Mouse (Mus musculus) hindbrain, embryonic 16.5 days (tissue): ENCODE results near the gene Pifo. TPM values are rescaled to one million over a fixed set of nuclear protein-coding genes. Genes with fewer than 3 reads are reported as not detected.
"Not testable (repeated sequence)": the region's sequence is repeated elsewhere in the genome, so short reads cannot be mapped to it uniquely, and the experiment has no call there.

Source experiments
- ATAC-seq: fragments of 200-750 bp; cut with Nextera tagmentation; 2 replicates; pipeline ENCODE4 v1.8.0; 2017; ENCODE audit warnings: moderate TSS enrichment, moderate library complexity
- H3K27ac ChIP-seq: fragments of 300-500 bp; sonication (generic); 2 replicates; pipeline ENCODE4 v1.5.1; 2014; ENCODE audit warnings: low read depth, mild to moderate bottlenecking, control low read depth, low read length, moderate library complexity
- H3K27me3 ChIP-seq: fragments of 300-500 bp; sonication (generic); replicated peaks from 2 replicates; pipeline ENCODE4 v1.6.1; 2014; ENCODE audit warnings: low read length; ENCODE audit not compliant: control insufficient read depth, insufficient read depth
- H3K36me3 ChIP-seq: fragments of 300-500 bp; sonication (generic); 2 replicates; pipeline ENCODE4 v1.6.1; 2014; ENCODE audit warnings: mild to moderate bottlenecking, low read length, moderate library complexity, mixed read lengths; ENCODE audit not compliant: control insufficient read depth, insufficient read depth
- H3K4me1 ChIP-seq: fragments of 300-500 bp; sonication (generic); 2 replicates; pipeline ENCODE4 v1.6.1; 2014; ENCODE audit warnings: low read depth, low read length; ENCODE audit not compliant: control insufficient read depth, insufficient read depth
- H3K4me2 ChIP-seq: fragments of 300-500 bp; sonication (generic); 2 replicates; pipeline ENCODE4 v1.6.1; 2014; ENCODE audit warnings: mild to moderate bottlenecking, low read length, control low read depth, moderate library complexity
- H3K4me3 ChIP-seq: fragments of 300-500 bp; sonication (generic); 2 replicates; pipeline ENCODE4 v1.5.1; 2014; ENCODE audit warnings: mild to moderate bottlenecking, low read length, control low read depth, moderate library complexity
- H3K9ac ChIP-seq: fragments of 300-500 bp; sonication (generic); 2 replicates; pipeline ENCODE4 v1.6.1; 2014; ENCODE audit warnings: low read depth, mild to moderate bottlenecking, control low read depth, low read length, moderate library complexity
- H3K9me3 ChIP-seq: fragments of 300-500 bp; sonication (generic); 2 replicates; pipeline ENCODE4 v1.6.1; 2014; ENCODE audit warnings: mild to moderate bottlenecking, low read length, moderate library complexity; ENCODE audit not compliant: control insufficient read depth
- WGBS: fragments of 180-500 bp; shearing (Covaris S2); extraction: QIAGEN DNeasy Blood & Tissue Kit; methylation state at CpG from one replicate; pipeline ENCODE4 v1.1.7; 2014; 5-methylcytosine and 5-hydroxymethylcytosine counted together
- polyA plus RNA-seq: library from polyadenylated mRNA; unstranded; fragments of >200 nt; fragmentation: Nextera tagmentation; extraction: Ambion mirVana; gene quantifications from 2 replicates; pipeline ENCODE4 v1.2.1, GENCODE M21; 2015

Pifo gene
- polyA plus RNA-seq, 1 experiment from 2014 or later: 10.0 TPM

GRCm38 (mm10) chr3:106000707-106001375 lies 13.6 kb downstream of the Pifo start:
- Histone ChIP-seq H3K4me1 (peaks cover 5% of the 10 kb centered on the region; the same call in 1 of the 2 replicates), H3K4me3 (peak overlapping the region; percentile 34), H3K27me3 (no peaks in the 10 kb centered on the region), H3K27ac (no peak overlapping the region), H3K36me3 (no peaks in the 10 kb centered on the region), H3K4me2 (peak overlapping the region; percentile 69), H3K9me3 (no peaks in the 10 kb centered on the region), H3K9ac (peak overlapping the region; percentile 23; the same call in 1 of the 2 replicates)
- 22% methylated on average over 11 of the region's 11 CpGs for WGBS
- peak; percentile 38 for ATAC-seq

GRCm38 (mm10) chr3:105994730-105995129 lies 19.7 kb downstream of the Pifo start:
- H3K27ac ChIP-seq: no peak overlapping the region
- H3K27me3 ChIP-seq: no peaks in the 10 kb centered on the region
- ATAC-seq: no peak
- H3K4me3 ChIP-seq: no peak overlapping the region
- no peaks in the 10 kb centered on the region for H3K36me3 ChIP-seq
- WGBS: 77% methylated on average over 2 of the region's 2 CpGs
- H3K9ac ChIP-seq: no peak overlapping the region
- H3K4me2 ChIP-seq: no peak overlapping the region
- no peaks in the 10 kb centered on the region for H3K9me3 ChIP-seq
- H3K4me1 ChIP-seq: no peaks in the 10 kb centered on the region

GRCm38 (mm10) chr3:105991653-105992283 lies 22.7 kb downstream of the Pifo start:
- Histone ChIP-seq H3K4me3 (no peak overlapping the region), H3K36me3 (no peaks in the 10 kb centered on the region), H3K4me2 (no peak overlapping the region), H3K4me1 (no peaks in the 10 kb centered on the region), H3K9me3 (no peaks in the 10 kb centered on the region), H3K27me3 (no peaks in the 10 kb centered on the region), H3K27ac (no peak overlapping the region), H3K9ac (no peak overlapping the region)
- whole genome bisulfite sequencing: 34% methylated on average over 4 of the region's 4 CpGs
- ATAC-seq: peak; percentile 60

- H3K27me3 ChIP-seq, H3K9ac ChIP-seq, H3K4me3 ChIP-seq, ATAC-seq, H3K9me3 ChIP-seq, H3K27ac ChIP-seq, H3K4me2 ChIP-seq, H3K36me3 ChIP-seq, H3K4me1 ChIP-seq: not testable (repeated sequence)
- 37% methylated on average over 5 of the region's 5 CpGs for WGBS
Observed at GRCm38 (mm10) chr3:105989611-105990010, 24.8 kb downstream of the Pifo start.

GRCm38 (mm10) chr3:105974174-105974573 lies 40.3 kb downstream of the Pifo start:
- no peak overlapping the region for H3K4me3 ChIP-seq

GRCm38 (mm10) chr3:105973411-105973810 lies 41.0 kb downstream of the Pifo start, which contains the start of gene Ovgp1:
Gene Ovgp1, plus strand, starts transcription at chr3:105973711.
- Histone ChIP-seq H3K27me3 (no peaks in the 10 kb centered on the region), H3K9me3 (no peaks in the 10 kb centered on the region), H3K27ac (no peak within 1 kb of the TSS), H3K4me1 (no peaks in the 10 kb centered on the region), H3K4me3 (no peak within 1 kb of the TSS), H3K9ac (no peak within 1 kb of the TSS), H3K36me3 (peaks cover 12% of the 10 kb centered on the region; the same call in 1 of the 2 replicates), H3K4me2 (no peak within 1 kb of the TSS)
- ATAC-seq: no peak
- 84% methylated on average over 3 of the region's 3 CpGs for WGBS

More at GRCm38 (mm10) chr3:105974174-105974573, 40.3 kb downstream of the Pifo start:
- no peak overlapping the region for H3K27ac ChIP-seq
- H3K9me3 ChIP-seq: no peaks in the 10 kb centered on the region
- no peak overlapping the region for H3K4me2 ChIP-seq
- H3K9ac ChIP-seq: no peak overlapping the region
- H3K27me3 ChIP-seq: no peaks in the 10 kb centered on the region
- 88% methylated on average over 2 of the region's 2 CpGs for WGBS
- no peaks in the 10 kb centered on the region for H3K4me1 ChIP-seq
- H3K36me3 ChIP-seq: 0 out of 2 replicates have a peak, but pooled peaks cover 5% of the 10 kb centered on the region
- ATAC-seq: no peak

GRCm38 (mm10) chr3:105971831-105972446 lies 42.5 kb downstream of the Pifo start:
- no peak overlapping the region for H3K4me3 ChIP-seq
- peak; percentile 46 for ATAC-seq

GRCm38 (mm10) chr3:105960700-105961099 lies 53.7 kb downstream of the Pifo start:
- WGBS: 94% methylated on average over 2 of the region's 2 CpGs
- H3K4me3 ChIP-seq: no peak overlapping the region
- no peak for ATAC-seq

More at GRCm38 (mm10) chr3:105971831-105972446, 42.5 kb downstream of the Pifo start:
- H3K9ac ChIP-seq: no peak overlapping the region
- H3K27me3 ChIP-seq: no peaks in the 10 kb centered on the region
- no peaks in the 10 kb centered on the region for H3K4me1 ChIP-seq
- H3K9me3 ChIP-seq: no peaks in the 10 kb centered on the region
- peaks cover 25% of the 10 kb centered on the region for H3K36me3 ChIP-seq
- no peak overlapping the region for H3K4me2 ChIP-seq
- no peak overlapping the region for H3K27ac ChIP-seq
- WGBS: 81% methylated on average over 5 of the region's 5 CpGs

GRCm38 (mm10) chr3:105959999-105960398 lies 54.4 kb downstream of the Pifo start, which contains the start of gene Atp5f1:
Gene Atp5f1, minus strand, starts transcription at chr3:105960099.
- 7% methylated on average over 6 of the region's 6 CpGs for WGBS
- Histone ChIP-seq H3K4me3 (peak within 1 kb of the TSS; percentile 94), H3K9me3 (no peaks in the 10 kb centered on the region), H3K27ac (peak within 1 kb of the TSS; percentile 86), H3K36me3 (peaks cover 31% of the 10 kb centered on the region), H3K9ac (peak within 1 kb of the TSS; percentile 94), H3K27me3 (no peaks in the 10 kb centered on the region), H3K4me2 (peak within 1 kb of the TSS; percentile 93), H3K4me1 (peaks cover 26% of the 10 kb centered on the region)
- no peak; the same call in 1 of the 2 replicates for ATAC-seq

More at GRCm38 (mm10) chr3:105960700-105961099, 53.7 kb downstream of the Pifo start:
- Histone ChIP-seq H3K9me3 (no peaks in the 10 kb centered on the region), H3K9ac (no peak overlapping the region), H3K27me3 (no peaks in the 10 kb centered on the region), H3K36me3 (peaks cover 35% of the 10 kb centered on the region), H3K4me2 (peak overlapping the region; percentile 93), H3K27ac (no peak overlapping the region), H3K4me1 (peaks cover 26% of the 10 kb centered on the region)
